Mouse (Mus musculus): ENCODE measurements around the gene Klhl21.

DNA sequence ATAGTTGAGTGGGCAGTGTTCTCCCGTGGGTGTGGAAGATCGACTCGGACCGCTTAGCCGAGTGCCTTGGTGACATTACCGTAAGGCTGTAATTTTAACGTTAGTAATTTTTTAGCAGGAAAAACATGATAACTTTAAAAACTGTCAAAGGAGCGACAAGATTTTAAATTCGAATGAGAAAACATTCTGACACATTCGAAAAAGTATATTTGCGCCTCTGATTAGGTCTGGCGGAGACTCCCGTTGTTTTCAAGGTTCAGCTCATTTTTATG lies 11.7 kb upstream of the Klhl21 start:
- TF ChIP-seq CTCF (IDR thresholded peaks at IDR 0.05; ENCODE audit: insufficient read depth, low read depth, low read length): no peak
- no peak for TF ChIP-seq POLR2A (IDR thresholded peaks at IDR 0.05; ENCODE audit: insufficient read depth, low read depth, low read length)

Measured in olfactory bulb, adult 2 months (tissue).